Mouse (Mus musculus) hindbrain, embryonic 14.5 days (tissue): Measurements from ENCODE around the gene Klf7. TPM values are rescaled to one million over a fixed set of nuclear protein-coding genes. Genes with fewer than 3 reads are reported as not detected.

Experiments
- ATAC-seq: fragments of 200-750 bp; cut with Nextera tagmentation; 2 replicates; pipeline ENCODE4 v1.8.0; 2017; ENCODE audit warnings: moderate number of reproducible peaks, mild to moderate bottlenecking, moderate TSS enrichment, moderate library complexity; ENCODE audit not compliant: low FRiP score
- DNase-seq: peaks from one replicate; pipeline ENCODE4 v3.0.0-alpha.2; 2015; ENCODE audit warnings: low spot score
- H3K27ac ChIP-seq: fragments of 300-500 bp; sonication (generic); 2 replicates; pipeline ENCODE4 v1.5.1; 2014; ENCODE audit warnings: mild to moderate bottlenecking, moderate library complexity
- H3K27me3 ChIP-seq: fragments of 300-500 bp; sonication (generic); 2 replicates; pipeline ENCODE4 v1.6.1; 2014; ENCODE audit warnings: mild to moderate bottlenecking, low read length, mixed read lengths; ENCODE audit not compliant: control insufficient read depth, insufficient read depth
- H3K36me3 ChIP-seq: fragments of 300-500 bp; sonication (generic); replicated peaks from 2 replicates; pipeline ENCODE4 v1.6.1; 2014; ENCODE audit not compliant: control insufficient read depth, insufficient read depth
- H3K4me1 ChIP-seq: fragments of 300-500 bp; sonication (generic); replicated peaks from 2 replicates; pipeline ENCODE4 v1.6.1; 2014; ENCODE audit warnings: antibody characterized with exemption, low read length, mixed read lengths; ENCODE audit not compliant: control insufficient read depth, insufficient read depth
- H3K4me2 ChIP-seq: fragments of 300-500 bp; sonication (generic); replicated peaks from 2 replicates; pipeline ENCODE4 v1.6.1; 2014; ENCODE audit warnings: mild to moderate bottlenecking, moderate library complexity
- H3K4me3 ChIP-seq: fragments of 300-500 bp; sonication (generic); replicated peaks from 2 replicates; pipeline ENCODE4 v1.5.1; 2014; ENCODE audit warnings: mild to moderate bottlenecking, low read length
- H3K9ac ChIP-seq: fragments of 300-500 bp; sonication (generic); 2 replicates; pipeline ENCODE4 v1.6.1; 2014
- H3K9me3 ChIP-seq: fragments of 300-500 bp; sonication (generic); 2 replicates; pipeline ENCODE4 v1.6.1; 2016; ENCODE audit warnings: low read length; ENCODE audit not compliant: control insufficient read depth
- WGBS: fragments of 180-500 bp; shearing (Covaris S2); extraction: QIAGEN DNeasy Blood & Tissue Kit; methylation state at CpG from one replicate; pipeline ENCODE4 v1.1.7; 2014; 5-methylcytosine and 5-hydroxymethylcytosine counted together
- polyA plus RNA-seq: library from polyadenylated mRNA; unstranded; fragments of >200 nt; fragmentation: Nextera tagmentation; extraction: Ambion mirVana; gene quantifications from 2 replicates; pipeline ENCODE4 v1.2.1, GENCODE M21; 2014

Gene Klf7
- 80.1 and 86.6 TPM in 2 replicates for polyA plus RNA-seq

GRCm38 (mm10) chr1:64121559-64122465 lies at the start of gene Klf7:
TSS of gene Klf7 (minus strand) at chr1:64122282.
- Histone ChIP-seq H3K27me3 (no peaks in the 10 kb centered on the region), H3K4me2 (peak within 1 kb of the TSS; percentile 62), H3K27ac (peak within 1 kb of the TSS; percentile 100), H3K9ac (peak within 1 kb of the TSS; percentile 98), H3K4me3 (peak within 1 kb of the TSS; percentile 78), H3K4me1 (peaks cover 25% of the 10 kb centered on the region), H3K9me3 (no peaks in the 10 kb centered on the region), H3K36me3 (no peaks in the 10 kb centered on the region)
- DNase-seq = peak; percentile 99
- under 1% methylated on average over 79 of the region's 82 CpGs for WGBS
- peak; percentile 98 for ATAC-seq

DNA sequence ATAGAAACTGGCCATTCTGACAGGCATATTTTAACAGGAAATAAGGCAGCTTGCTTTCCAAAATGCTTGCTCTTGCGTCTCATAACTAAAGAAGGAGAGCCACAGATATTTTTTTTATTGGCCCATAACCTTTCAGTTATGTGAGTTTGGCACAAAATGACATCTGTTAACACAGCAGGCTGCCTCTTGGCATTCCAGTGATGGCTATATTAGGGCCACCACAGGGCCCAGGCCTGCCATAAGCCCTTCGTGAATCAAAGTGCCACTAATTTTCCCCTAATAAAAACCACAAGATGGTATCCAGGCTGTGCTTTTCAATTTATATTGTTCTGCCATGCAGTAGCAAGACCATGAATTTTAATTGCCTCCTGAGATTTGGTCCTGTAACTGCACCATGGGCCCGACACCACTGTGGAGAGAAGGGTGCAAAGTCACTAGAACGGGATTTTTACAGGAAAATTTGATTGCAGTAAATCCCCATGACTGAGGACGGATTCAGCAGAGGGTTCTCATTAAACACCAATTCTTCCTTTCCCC lies 42.5 kb upstream of the Klf7 start:
- no peaks in the 10 kb centered on the region for H3K27me3 ChIP-seq
- H3K27ac ChIP-seq = 0 out of 2 replicates have a peak overlapping the region, but pooled peaks have one; percentile 32
- H3K9ac ChIP-seq = no peak overlapping the region
- no peak overlapping the region for H3K4me3 ChIP-seq
- WGBS = 54% methylated on average over 5 of the region's 5 CpGs
- no peaks in the 10 kb centered on the region for H3K9me3 ChIP-seq
- H3K4me1 ChIP-seq = no peaks in the 10 kb centered on the region
- ATAC-seq (no peak), DNase-seq (no peak)
- H3K4me2 ChIP-seq = no peak overlapping the region
- H3K36me3 ChIP-seq = no peaks in the 10 kb centered on the region

DNA sequence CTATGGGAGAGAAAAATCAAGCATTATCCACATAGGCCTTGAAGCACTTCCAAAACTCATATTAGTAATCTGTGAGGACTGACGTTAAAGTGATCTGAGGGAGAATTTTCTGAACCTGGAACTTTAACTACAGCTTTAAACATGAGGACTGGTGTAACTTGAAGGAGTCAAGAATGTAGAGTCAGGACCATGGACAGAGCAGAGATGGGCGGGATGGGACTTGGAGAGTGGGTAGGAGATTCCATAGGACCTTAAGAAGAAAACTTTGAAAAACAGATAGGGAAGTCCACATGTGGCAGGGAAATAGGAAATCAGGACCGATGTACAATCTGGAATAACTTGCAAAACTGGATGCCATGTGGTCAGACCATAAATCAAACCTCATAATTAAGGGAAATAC lies 36.7 kb upstream of the Klf7 start:
- 71% methylated on average over 3 of the region's 3 CpGs for whole genome bisulfite sequencing
- ATAC-seq (no peak), DNase-seq (no peak)

DNA sequence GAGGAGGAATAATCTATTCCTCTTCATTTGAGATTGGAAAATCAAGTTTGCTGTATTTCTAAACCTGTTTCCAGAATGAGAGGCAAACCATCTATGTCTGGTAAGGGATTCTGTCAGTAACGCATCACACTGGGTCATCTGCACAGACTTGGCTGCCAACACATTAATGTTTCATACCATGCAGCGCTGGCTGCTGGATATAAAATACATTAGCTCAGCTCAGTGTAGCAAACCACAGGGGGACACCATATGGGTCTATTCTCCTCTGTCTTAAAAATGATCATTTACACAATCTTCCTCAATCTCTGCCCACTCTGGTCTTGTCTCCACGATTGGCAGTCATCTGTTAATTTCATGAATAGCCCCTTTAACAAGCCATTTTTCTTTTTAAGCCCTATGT lies 27.1 kb upstream of the Klf7 start:
- no peaks in the 10 kb centered on the region for H3K27me3 ChIP-seq
- no peaks in the 10 kb centered on the region for H3K9me3 ChIP-seq
- WGBS = 41% methylated on average over 3 of the region's 3 CpGs
- 0 out of 2 replicates have a peak, but pooled peaks cover 4% of the 10 kb centered on the region for H3K4me1 ChIP-seq
- no peak for DNase-seq
- H3K9ac ChIP-seq = no peak overlapping the region
- ATAC-seq = no peak
- H3K4me3 ChIP-seq = no peak overlapping the region
- H3K27ac ChIP-seq = 0 out of 2 replicates have a peak overlapping the region, but pooled peaks have one; percentile 35
- H3K4me2 ChIP-seq = no peak overlapping the region
- no peaks in the 10 kb centered on the region for H3K36me3 ChIP-seq

More for the DNA sequence above, 36.7 kb upstream of the Klf7 start:
- no peaks in the 10 kb centered on the region for H3K9me3 ChIP-seq
- H3K27ac ChIP-seq = no peak overlapping the region
- H3K9ac ChIP-seq = no peak overlapping the region
- H3K4me3 ChIP-seq = no peak overlapping the region
- H3K4me2 ChIP-seq = no peak overlapping the region
- no peaks in the 10 kb centered on the region for H3K27me3 ChIP-seq
- H3K4me1 ChIP-seq = no peaks in the 10 kb centered on the region
- H3K36me3 ChIP-seq = no peaks in the 10 kb centered on the region

DNA sequence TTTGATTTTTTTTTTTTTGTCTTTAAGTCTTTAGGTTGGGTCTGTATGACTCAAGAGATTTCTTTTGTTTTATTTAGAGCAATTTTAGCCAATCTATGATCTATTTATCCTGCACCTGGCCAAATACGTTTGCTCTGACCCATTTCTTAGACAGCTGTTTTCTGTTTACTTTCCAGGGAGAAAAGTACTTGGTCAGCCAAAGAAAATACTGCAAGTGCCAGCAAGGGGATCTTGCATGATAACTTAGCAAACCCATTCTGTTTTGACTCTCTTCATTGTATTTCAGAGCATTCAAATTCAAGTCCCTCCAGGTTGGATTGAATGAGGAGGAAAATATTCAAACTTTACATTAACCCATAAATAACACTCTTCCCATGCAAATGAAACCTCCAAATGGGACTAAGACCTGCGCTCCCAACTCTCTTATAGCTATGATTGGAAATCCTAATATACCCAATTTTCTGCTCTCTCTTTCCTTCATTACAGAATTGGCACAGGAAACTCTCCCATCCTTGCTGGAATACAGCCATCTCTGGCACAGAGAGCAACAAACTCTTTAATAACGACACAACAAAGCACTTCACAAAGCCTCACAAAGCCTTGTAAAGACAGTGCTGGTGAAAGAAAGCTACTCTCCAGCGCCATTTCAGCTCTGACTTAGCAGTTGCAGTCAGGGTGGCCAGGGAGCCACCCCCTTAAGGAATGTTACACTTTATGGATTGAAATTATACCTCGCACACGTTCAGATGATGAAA lies 20.8 kb upstream of the Klf7 start:
- Histone ChIP-seq H3K4me1 (no peaks in the 10 kb centered on the region), H3K9me3 (no peaks in the 10 kb centered on the region), H3K4me3 (no peak overlapping the region), H3K27ac (no peak overlapping the region), H3K4me2 (no peak overlapping the region), H3K9ac (no peak overlapping the region), H3K36me3 (no peaks in the 10 kb centered on the region), H3K27me3 (no peaks in the 10 kb centered on the region)
- ATAC-seq (no peak), DNase-seq (no peak)
- 58% methylated on average over 6 of the region's 6 CpGs for WGBS

DNA sequence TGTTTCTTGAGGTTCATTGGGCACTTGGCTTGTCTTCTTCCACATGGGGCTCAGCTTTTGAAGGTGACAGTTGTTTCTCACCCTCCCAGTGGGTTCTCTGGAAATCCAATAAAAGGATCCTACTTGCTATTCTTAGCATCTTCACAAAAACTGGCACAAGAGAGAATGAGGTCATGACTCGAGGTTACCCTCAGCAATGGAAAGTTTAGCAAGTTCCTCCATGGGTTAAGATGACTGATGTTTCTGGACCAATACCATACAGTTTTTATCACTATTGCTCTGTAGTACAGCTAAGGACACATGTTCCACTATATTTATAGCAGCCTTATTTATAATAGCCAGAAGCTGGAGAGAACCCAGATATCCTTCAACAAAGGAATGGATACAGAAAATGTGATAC lies 12.4 kb upstream of the Klf7 start:
- H3K36me3 ChIP-seq = no peaks in the 10 kb centered on the region
- no peak for ATAC-seq
- no peaks in the 10 kb centered on the region for H3K9me3 ChIP-seq
- no peak overlapping the region for H3K4me2 ChIP-seq
- no peaks in the 10 kb centered on the region for H3K27me3 ChIP-seq
- H3K9ac ChIP-seq = no peak overlapping the region
- 0 out of 2 replicates have a peak, but pooled peaks cover 3% of the 10 kb centered on the region for H3K4me1 ChIP-seq
- no peak for DNase-seq
- H3K27ac ChIP-seq = no peak overlapping the region
- WGBS = 85% methylated on average over 1 of the region's 1 CpGs
- no peak overlapping the region for H3K4me3 ChIP-seq

DNA sequence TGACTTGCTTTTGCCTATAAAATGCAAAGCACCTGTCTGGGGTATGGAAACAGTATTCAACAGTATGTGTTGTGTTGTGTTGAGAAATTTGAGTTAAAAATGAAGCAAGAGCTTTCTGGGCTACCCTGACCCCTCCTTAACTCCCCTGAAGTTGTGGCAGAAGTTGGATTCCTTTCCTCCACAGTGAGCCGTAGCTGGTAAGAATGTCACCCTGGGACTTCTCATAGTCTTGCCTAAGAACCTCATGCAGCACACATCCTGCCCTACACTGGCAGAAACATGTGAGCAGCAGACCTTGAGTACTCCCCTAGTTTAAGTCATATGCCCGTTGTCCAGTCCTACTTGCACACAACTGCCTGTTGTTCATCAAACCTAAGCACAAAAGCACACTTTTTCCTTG lies 4.7 kb upstream of the Klf7 start:
- 84% methylated on average over 2 of the region's 2 CpGs for WGBS
- ATAC-seq (no peak), DNase-seq (no peak)
- Histone ChIP-seq H3K27me3 (no peaks in the 10 kb centered on the region), H3K4me2 (no peak overlapping the region), H3K4me3 (no peak overlapping the region), H3K27ac (no peak overlapping the region), H3K4me1 (peaks cover 10% of the 10 kb centered on the region), H3K36me3 (no peaks in the 10 kb centered on the region), H3K9ac (no peak overlapping the region), H3K9me3 (no peaks in the 10 kb centered on the region)

DNA sequence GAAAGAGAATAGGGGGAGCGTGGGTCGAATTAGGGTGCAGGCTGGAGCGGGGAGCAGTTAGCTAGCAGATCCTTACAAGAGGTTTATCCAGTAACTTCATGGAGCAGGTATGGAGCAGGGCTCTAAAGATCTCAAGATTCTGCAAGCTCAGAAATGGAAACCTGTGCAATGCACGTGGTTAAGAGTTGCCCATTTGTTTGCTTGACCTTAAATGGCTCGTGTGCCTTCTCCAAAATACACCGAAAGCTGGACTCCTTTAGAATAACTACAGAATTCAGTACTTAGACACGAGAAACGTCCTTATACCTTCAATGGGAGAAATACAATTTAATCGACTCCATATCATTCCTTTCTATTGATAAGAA lies 366 bp upstream of the Klf7 start:
- H3K27me3 ChIP-seq = no peaks in the 10 kb centered on the region
- peak overlapping the region; percentile 62 for H3K4me2 ChIP-seq
- DNase-seq (no peak), ATAC-seq (no peak; the same call in 1 of the 2 replicates)
- peak overlapping the region; percentile 100 for H3K27ac ChIP-seq
- no peaks in the 10 kb centered on the region for H3K36me3 ChIP-seq
- H3K9me3 ChIP-seq = no peaks in the 10 kb centered on the region
- peak overlapping the region; percentile 98 for H3K9ac ChIP-seq
- H3K4me1 ChIP-seq = peaks cover 18% of the 10 kb centered on the region
- WGBS = 19% methylated on average over 9 of the region's 9 CpGs
- peak overlapping the region; percentile 78 for H3K4me3 ChIP-seq
